Mouse (Mus musculus) C2C12 (cell line): ENCODE measurements at regions not wholly inside any gene's neighbourhood (a gene's known extent, or its start where the extent isn't known, plus 50 kb on each side); places are given as distances from the start of the nearest gene placed in this dataset.

Source experiments
- H3K27me3 ChIP-seq: one replicate; pipeline ENCODE4 v1.6.1; 2011; ENCODE audit not compliant: control insufficient read depth, insufficient read depth, insufficient read length
- H3K36me3 ChIP-seq: one replicate; pipeline ENCODE4 v1.6.1; 2011; ENCODE audit not compliant: control insufficient read depth, insufficient read depth
- H3K4me3 ChIP-seq: one replicate; pipeline ENCODE4 v1.5.1; 2011; ENCODE audit warnings: mild to moderate bottlenecking, control low read depth; ENCODE audit not compliant: poor library complexity, insufficient read depth, severe bottlenecking
- H3K79me2 ChIP-seq: one replicate; pipeline ENCODE4 v1.6.1; 2011; ENCODE audit not compliant: control insufficient read depth, insufficient read depth
- H3K79me3 ChIP-seq: one replicate; pipeline ENCODE4 v1.6.1; 2011; ENCODE audit warnings: low read depth, control low read depth
- H3ac ChIP-seq: one replicate; pipeline ENCODE3; 2011; ENCODE audit warnings: low read depth; ENCODE audit not compliant: control insufficient read depth, insufficient read length
- CEBPB ChIP-seq: IDR thresholded peaks from one replicate; pipeline ENCODE4 v1.6.1; 2011; ENCODE audit warnings: low read depth, mild to moderate bottlenecking, control low read depth, moderate library complexity
- CTCF ChIP-seq: IDR thresholded peaks from one replicate; pipeline ENCODE4 v1.5.1; 2011; ENCODE audit not compliant: control insufficient read depth, insufficient read depth, insufficient read length
- FOSL1 ChIP-seq: IDR thresholded peaks from one replicate; pipeline ENCODE4 v1.8.0; 2011; ENCODE audit warnings: mild to moderate bottlenecking, low read length; ENCODE audit not compliant: poor library complexity, insufficient read depth, severe bottlenecking
- MAX ChIP-seq: IDR thresholded peaks from one replicate; pipeline ENCODE4 v1.6.1; 2011; ENCODE audit warnings: mild to moderate bottlenecking, control low read depth
- MYOD1 ChIP-seq: IDR thresholded peaks from one replicate; pipeline ENCODE4 v1.6.1; 2011; ENCODE audit warnings: low read depth; ENCODE audit not compliant: control insufficient read depth, insufficient read length
- MYOG ChIP-seq: IDR thresholded peaks from one replicate; pipeline ENCODE4 v1.6.1; 2011; ENCODE audit not compliant: control insufficient read depth, insufficient read length; ENCODE audit errors: extremely low read depth
- USF1 ChIP-seq: IDR thresholded peaks from one replicate; pipeline ENCODE4 v1.6.1; 2011; ENCODE audit warnings: low read depth, mild to moderate bottlenecking, control low read depth, moderate library complexity

DNA sequence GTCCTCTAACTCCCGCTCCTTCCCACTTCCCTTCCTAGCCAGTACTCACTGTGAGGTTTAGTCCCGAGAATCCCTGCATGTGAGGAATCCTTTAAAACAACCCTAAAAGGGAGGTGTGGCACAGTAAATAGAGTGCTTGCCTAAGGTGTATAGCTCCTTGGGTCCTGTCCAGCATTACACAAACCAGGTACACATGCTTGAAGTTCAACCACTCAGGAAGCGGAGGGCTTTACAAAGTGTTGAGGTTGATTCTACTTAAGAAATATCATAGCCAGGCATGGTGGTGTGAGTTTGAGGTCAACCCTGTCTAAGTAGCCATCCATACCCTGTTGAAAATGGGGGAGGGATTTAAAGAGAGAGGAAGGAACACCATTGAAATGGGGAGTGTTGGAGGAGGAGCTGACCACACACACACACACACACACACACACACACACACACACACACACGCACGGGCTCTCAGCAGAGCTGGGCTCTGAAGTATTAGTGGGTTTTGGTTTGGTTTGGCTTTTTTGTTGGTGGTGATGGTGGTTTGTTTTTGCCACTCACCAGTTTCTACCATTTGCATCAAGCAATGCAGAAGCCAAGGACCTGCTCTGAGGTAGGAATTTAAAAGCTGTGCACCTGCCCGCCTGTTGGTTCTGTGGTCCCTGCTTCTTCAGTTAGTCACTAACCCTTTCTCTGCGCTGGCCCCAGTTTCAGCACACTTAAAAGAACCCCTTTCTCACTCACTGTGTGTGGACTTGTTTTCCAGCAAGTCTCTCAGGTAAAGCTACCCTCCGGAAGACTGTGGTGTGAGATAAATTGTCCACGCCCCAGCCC, 69.0 kb upstream of the Rpl10-ps3 start:
- Histone ChIP-seq H3K79me2 (no peaks in the 10 kb centered on the region), H3K27me3 (peaks cover 54% of the 10 kb centered on the region), H3K79me3 (no peaks in the 10 kb centered on the region), H3K4me3 (no peak overlapping the region), H3K36me3 (no peaks in the 10 kb centered on the region), H3ac (no peak overlapping the region)
- TF ChIP-seq CTCF (no peak), CEBPB (no peak), FOSL1 (no peak), MAX (no peak), MYOG (no peak)

DNA sequence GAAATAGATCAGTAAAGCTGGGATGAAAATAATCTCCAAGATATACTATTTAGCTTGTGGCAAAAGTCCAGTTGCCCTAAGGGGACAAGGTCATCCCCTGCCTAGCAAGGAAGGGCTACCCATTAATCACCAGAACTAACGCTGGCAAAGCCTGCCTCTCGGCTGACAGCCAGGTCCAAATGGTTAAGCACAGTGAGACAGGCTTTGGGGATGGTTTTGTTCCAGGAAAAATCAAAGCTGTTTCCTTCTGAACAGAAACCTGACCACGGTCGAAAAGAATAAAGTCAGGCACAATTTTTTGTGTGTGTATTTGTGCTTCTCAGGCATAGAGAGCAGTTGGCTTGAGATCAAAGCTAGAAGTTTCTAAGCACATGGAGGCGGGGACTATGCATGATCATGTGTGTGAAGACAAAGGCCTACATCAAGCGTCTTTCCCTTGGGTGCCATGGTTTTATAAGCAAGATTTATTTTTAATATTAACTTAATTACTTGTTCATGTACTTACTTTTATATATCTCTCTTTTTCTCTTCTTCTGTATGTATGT, 70.1 kb upstream of the Rpl10-ps3 start:
- Histone ChIP-seq H3K36me3 (no peaks in the 10 kb centered on the region), H3K79me3 (no peaks in the 10 kb centered on the region), H3ac (no peak overlapping the region), H3K4me3 (no peak overlapping the region), H3K79me2 (no peaks in the 10 kb centered on the region), H3K27me3 (peaks cover 48% of the 10 kb centered on the region)
- no peak for TF ChIP-seq MAX
- TF ChIP-seq MYOD1: no peak
- no peak for TF ChIP-seq MYOG
- no peak for TF ChIP-seq USF1
- no peak for TF ChIP-seq CEBPB
- no peak for TF ChIP-seq FOSL1
- no peak for TF ChIP-seq CTCF

DNA sequence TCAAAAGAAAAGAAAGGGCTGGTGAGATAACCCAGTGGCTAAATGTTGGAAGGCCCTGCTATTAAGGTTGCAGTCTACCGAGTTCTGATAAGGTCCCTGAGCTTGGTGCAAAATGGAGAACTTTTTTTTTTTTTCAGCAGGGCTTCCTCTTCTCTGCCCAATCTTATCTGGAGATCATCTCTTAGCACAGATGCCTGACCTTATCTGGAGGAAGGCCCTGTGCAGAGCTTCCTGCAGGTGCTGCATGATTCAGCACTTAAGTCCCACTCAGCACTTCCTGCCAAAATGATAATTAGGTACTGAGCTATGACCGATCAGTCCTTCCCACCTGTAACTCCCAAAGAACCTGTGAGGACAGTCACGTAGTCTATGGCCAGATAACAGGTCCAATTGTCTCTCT, 71.9 kb upstream of the Rpl10-ps3 start:
- Histone ChIP-seq H3K79me2 (no peaks in the 10 kb centered on the region), H3K79me3 (no peaks in the 10 kb centered on the region), H3K4me3 (no peak overlapping the region), H3K27me3 (peaks cover 33% of the 10 kb centered on the region), H3K36me3 (no peaks in the 10 kb centered on the region), H3ac (no peak overlapping the region)
- no peak for TF ChIP-seq FOSL1
- no peak for TF ChIP-seq MYOG
- no peak for TF ChIP-seq CTCF
- no peak for TF ChIP-seq USF1

DNA sequence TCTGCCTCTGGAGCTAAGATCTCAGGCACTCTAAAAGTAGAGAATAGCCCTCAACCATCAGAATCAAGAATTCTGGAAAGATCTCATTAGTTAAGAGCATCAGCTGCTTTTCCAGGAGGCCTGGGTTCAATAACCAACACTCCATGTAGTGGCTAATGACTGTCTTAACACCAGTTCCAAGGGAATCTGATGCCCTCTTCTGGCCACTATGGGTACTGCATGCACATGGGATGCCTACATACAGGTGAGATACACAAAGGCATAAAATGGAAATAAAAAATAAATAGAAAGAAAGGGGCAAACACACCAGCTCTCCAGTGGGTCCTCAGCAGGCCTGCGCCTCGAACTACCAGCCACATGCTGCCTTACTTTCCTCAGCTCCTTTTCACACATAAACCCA, 73.3 kb upstream of the Plet1 start:
- Histone ChIP-seq H3K27me3 (peaks cover 14% of the 10 kb centered on the region), H3K79me2 (no peaks in the 10 kb centered on the region), H3ac (no peak overlapping the region), H3K4me3 (no peak overlapping the region), H3K36me3 (no peaks in the 10 kb centered on the region), H3K79me3 (no peaks in the 10 kb centered on the region)
- no peak for TF ChIP-seq CEBPB
- TF ChIP-seq FOSL1: no peak
- TF ChIP-seq USF1: no peak
- TF ChIP-seq MYOG: no peak
- no peak for TF ChIP-seq MAX
- TF ChIP-seq MYOD1: no peak
- no peak for TF ChIP-seq CTCF

DNA sequence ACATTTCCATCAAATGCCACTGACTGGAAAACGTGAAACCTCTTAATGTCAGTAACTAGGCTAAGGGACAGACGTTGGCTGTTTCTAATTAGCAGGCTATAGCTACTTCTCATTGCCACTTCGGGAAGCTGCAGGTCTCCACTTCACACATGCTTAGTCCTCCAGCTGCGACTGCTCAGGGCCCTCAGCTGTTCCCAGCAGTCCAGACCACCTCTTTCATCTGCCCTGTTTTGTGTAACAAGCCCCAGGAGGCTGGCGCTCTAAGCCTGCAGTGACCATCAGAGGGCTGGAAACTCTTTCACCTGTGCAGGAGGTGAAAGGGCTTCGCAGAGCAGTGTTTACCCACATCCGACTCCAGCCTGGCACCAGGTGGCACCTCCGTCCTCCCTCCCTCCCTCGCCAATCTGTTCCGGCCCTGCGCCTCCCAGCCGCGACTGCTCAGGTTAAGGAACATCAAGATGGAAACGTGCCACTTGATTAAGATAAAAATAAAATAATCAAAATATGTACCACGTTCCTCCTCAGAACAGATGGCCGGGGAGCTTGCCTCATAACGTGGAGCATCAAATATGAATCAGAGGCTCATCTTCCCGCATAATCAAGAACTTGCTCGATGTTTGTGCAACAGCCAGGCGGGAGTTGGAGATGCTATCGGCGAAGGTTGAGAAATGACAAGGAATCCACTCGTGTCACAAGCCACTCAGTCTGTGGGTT, 72.6 kb upstream of the Plet1 start:
- H3K27me3 ChIP-seq: peaks cover 13% of the 10 kb centered on the region
- H3K79me2 ChIP-seq: no peaks in the 10 kb centered on the region
- H3ac ChIP-seq: no peak overlapping the region
- H3K79me3 ChIP-seq: no peaks in the 10 kb centered on the region
- no peak overlapping the region for H3K4me3 ChIP-seq
- TF ChIP-seq FOSL1: no peak
- TF ChIP-seq MYOD1: no peak
- no peak for TF ChIP-seq USF1
- TF ChIP-seq CTCF: no peak
- TF ChIP-seq MAX: no peak
- no peak for TF ChIP-seq CEBPB
- TF ChIP-seq MYOG: no peak
- H3K36me3 ChIP-seq: no peaks in the 10 kb centered on the region

DNA sequence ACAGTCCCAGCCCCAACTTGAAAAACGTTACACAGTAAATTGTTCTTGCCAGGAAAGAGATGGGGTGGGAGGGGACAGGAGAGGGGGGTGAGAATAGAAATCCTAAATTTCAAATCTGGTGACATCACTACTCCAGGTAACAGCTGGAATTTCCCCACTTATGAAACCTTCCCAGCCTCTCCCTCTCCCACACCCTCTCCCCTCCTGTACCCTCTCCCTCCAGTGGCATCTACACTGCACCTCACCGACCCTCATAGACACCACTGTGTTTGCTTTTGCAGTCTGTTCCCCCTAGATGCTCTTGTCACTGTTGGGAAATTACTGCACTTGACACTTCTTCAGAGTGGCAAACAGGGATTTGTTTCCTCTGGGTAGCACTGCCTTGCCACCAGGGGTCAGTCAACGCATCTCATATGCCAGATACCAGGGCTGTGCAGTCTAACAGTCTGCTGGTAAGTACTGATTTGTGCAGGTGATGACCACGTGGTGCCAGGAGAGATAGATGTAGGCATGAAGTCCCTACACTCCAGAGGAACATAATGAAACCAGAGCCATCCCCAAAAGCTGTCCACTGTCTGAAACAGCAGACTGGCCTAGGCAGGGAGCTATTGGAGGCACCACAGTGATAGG, 68.3 kb upstream of the Plet1 start:
- Histone ChIP-seq H3ac (no peak overlapping the region), H3K79me2 (no peaks in the 10 kb centered on the region), H3K36me3 (no peaks in the 10 kb centered on the region), H3K27me3 (peaks cover 11% of the 10 kb centered on the region), H3K79me3 (no peaks in the 10 kb centered on the region), H3K4me3 (no peak overlapping the region)
- TF ChIP-seq FOSL1 (no peak), MAX (no peak), MYOD1 (no peak), CEBPB (no peak), CTCF (no peak), MYOG (no peak), USF1 (no peak)
